Mouse (Mus musculus): ENCODE measurements around the gene Prrc2b.

GRCm38 (mm10) chr2:32200033-32200432, 49.2 kb downstream of the Prrc2b start:
- TF ChIP-seq CTCF (IDR thresholded peaks at IDR 0.05; ENCODE audit: low read depth) (no peak), EP300 (optimal IDR thresholded peaks at IDR 0.05) (no peak)

All from stomach, postnatal 0 days (tissue).